Mouse (Mus musculus): ENCODE measurements around the gene Pold4.

Gene Pold4

GRCm38 (mm10) chr19:4231253-4232185 is at the start of gene Pold4:
TSS of gene Pold4 (plus strand) at chr19:4231899.
- CTCF ChIA-PET = interaction anchor here (0.6 to 2.8 kb wide), 6 partner anchors 11 to 372 kb away, joined by 3 to 27 read pairs (median 4); partner anchors contain the start of gene Rad9a

- CTCF ChIA-PET = no interaction called here
Observed at GRCm38 (mm10) chr19:4183689-4184088, 48.0 kb upstream of the Pold4 start.

GRCm38 (mm10) chr19:4184976-4185975 is 46.4 kb upstream of the Pold4 start:
- CTCF ChIA-PET = interaction anchor here (0.6 to 1.7 kb wide), 5 partner anchors 12 to 119 kb away, joined by 3 to 7 read pairs (median 3); no protein-coding TSS in a partner anchor

- CTCF ChIA-PET = interaction anchor here (0.6 to 1.5 kb wide), 4 partner anchors 30 to 862 kb away, joined by 3 to 4 read pairs (median 4); no protein-coding TSS in a partner anchor
Observed at GRCm38 (mm10) chr19:4187303-4187702, 44.4 kb upstream of the Pold4 start.

- CTCF ChIA-PET = interaction anchor here (0.5 to 1.1 kb wide), 2 partner anchors 51 to 484 kb away, joined by 3 to 4 read pairs; no protein-coding TSS in a partner anchor
Observed at GRCm38 (mm10) chr19:4189051-4189620, 42.6 kb upstream of the Pold4 start.

GRCm38 (mm10) chr19:4190831-4191334 is 40.8 kb upstream of the Pold4 start, which contains the start of gene Tbc1d10c:
TSS of gene Tbc1d10c (minus strand) at chr19:4191284.
- CTCF ChIA-PET = interaction anchor here (0.8 kb wide), 2 partner anchors 13 to 36 kb away, joined by 3 read pairs; no protein-coding TSS in a partner anchor

- CTCF ChIA-PET = interaction anchor here (0.6 to 1.1 kb wide), 4 partner anchors 15 to 144 kb away, joined by 3 to 14 read pairs (median 4); partner anchors contain the start of gene Ptprcap
Observed at GRCm38 (mm10) chr19:4191528-4192250, 40.0 kb upstream of the Pold4 start, which contains the start of gene Ppp1ca. TSS of gene Ppp1ca (plus strand) at chr19:4192065.

- CTCF ChIA-PET = interaction anchor here (0.6 to 1.1 kb wide), 3 partner anchors 15 to 143 kb away, joined by 3 to 14 read pairs (median 5); partner anchors contain the start of gene Ptprcap
Observed at GRCm38 (mm10) chr19:4192251-4192985, 39.3 kb upstream of the Pold4 start.

- CTCF ChIA-PET = no interaction called here
Observed at GRCm38 (mm10) chr19:4193129-4193528, 38.6 kb upstream of the Pold4 start.

- CTCF ChIA-PET = no interaction called here
Observed at GRCm38 (mm10) chr19:4194021-4194724, 37.5 kb upstream of the Pold4 start.

- CTCF ChIA-PET = no interaction called here
Observed at GRCm38 (mm10) chr19:4194776-4195650, 36.7 kb upstream of the Pold4 start.

GRCm38 (mm10) chr19:4196048-4196447 is 35.7 kb upstream of the Pold4 start:
- CTCF ChIA-PET = interaction anchor here (1.0 kb wide), 1 partner anchor 27 kb away, joined by 3 read pairs; no protein-coding TSS in a partner anchor

GRCm38 (mm10) chr19:4196548-4196947 is 35.2 kb upstream of the Pold4 start:
- CTCF ChIA-PET = interaction anchor here (0.8 to 1.0 kb wide), 2 partner anchors 12 to 27 kb away, joined by 3 read pairs; no protein-coding TSS in a partner anchor

GRCm38 (mm10) chr19:4197180-4197579 is 34.5 kb upstream of the Pold4 start:
- CTCF ChIA-PET = interaction anchor here (0.8 to 1.2 kb wide), 3 partner anchors 10 to 12 kb away, joined by 3 to 4 read pairs (median 4); no protein-coding TSS in a partner anchor

- CTCF ChIA-PET = interaction anchor here (0.5 to 2.2 kb wide), 5 partner anchors 28 to 149 kb away, joined by 3 to 12 read pairs (median 6); no protein-coding TSS in a partner anchor
Observed at GRCm38 (mm10) chr19:4201291-4201909, 30.3 kb upstream of the Pold4 start, which contains the start of gene Rad9a. TSS of gene Rad9a (minus strand) at chr19:4201662.

- CTCF ChIA-PET = interaction anchor here (1.0 to 2.2 kb wide), 2 partner anchors 28 to 60 kb away, joined by 6 to 12 read pairs; no protein-coding TSS in a partner anchor
Observed at GRCm38 (mm10) chr19:4202149-4202548, 29.6 kb upstream of the Pold4 start.
